In genomic region chr2:153134237-153134636, GRCm38 (mm10) we compare ENCODE assay signal across 11 mouse cellular contexts. TPM values are rescaled to one million over a fixed set of nuclear protein-coding genes. Genes with fewer than 3 reads are reported as not detected.
DNase-seq lines count a peak whose midpoint lies in the region; ATAC-seq and TF ChIP-seq lines count a peak whose summit lies in the region.
"Had no signal": no experiment of that assay in that cellular context is flagged by ENCODE, and none has a peak within 500 bp of the region (broad histone marks: within the 10 kb centered on the region; RNA-seq: fewer than 3 reads in every experiment).

No protein-coding gene starts in this region.

- H3K4me2 ChIP-seq in heart, embryonic 15.5 days = no peak overlapping the region
- H3K4me2 ChIP-seq in lung, embryonic 14.5 days = no peak overlapping the region
- H3K4me2 ChIP-seq: midbrain, embryonic 12.5 days had no signal

- no peaks in the 10 kb centered on the region for H3K27me3 ChIP-seq in heart, embryonic 15.5 days
- H3K27me3 ChIP-seq in lung, embryonic 14.5 days (ENCODE audit: insufficient read depth, low read length) = no peaks in the 10 kb centered on the region

- TF ChIP-seq CTCF in lung, embryonic 14.5 days (IDR thresholded peaks at IDR 0.05; ENCODE audit: low read depth) = peak; percentile 52

- 36% methylated on average over 5 of the region's 5 CpGs for WGBS in heart, embryonic 15.5 days
- WGBS in lung, embryonic 14.5 days = 31% methylated on average over 5 of the region's 5 CpGs

- no peak overlapping the region for H3K4me3 ChIP-seq in heart, embryonic 15.5 days
- H3K4me3 ChIP-seq in lung, embryonic 14.5 days (ENCODE audit: low read depth, low read length) = no peak overlapping the region
- H3K4me3 ChIP-seq: midbrain, embryonic 12.5 days had no signal

- no peaks in the 10 kb centered on the region for H3K36me3 ChIP-seq in heart, embryonic 15.5 days
- no peaks in the 10 kb centered on the region for H3K36me3 ChIP-seq in lung, embryonic 14.5 days (ENCODE audit: insufficient read depth)
- H3K36me3 ChIP-seq: midbrain, embryonic 12.5 days had no signal

- intact Hi-C loops in heart, postnatal 14 days (cut with DNase I) = no loop called here

- H3K9me3 ChIP-seq in heart, embryonic 15.5 days (replicated peaks) = no peaks in the 10 kb centered on the region
- no peaks in the 10 kb centered on the region for H3K9me3 ChIP-seq in lung, embryonic 14.5 days (ENCODE audit: low read depth, low read length)
- H3K9me3 ChIP-seq: midbrain, embryonic 12.5 days had no signal

- no peak for DNase-seq in heart, postnatal 14 days
- DNase-seq in lung, embryonic 14.5 days = peak; percentile 48
- DNase-seq in lung, postnatal 25 days (ENCODE audit: low spot score) = no peak
- DNase-seq in embryo, embryonic 10.5 days (ENCODE audit: low spot score) = peak; percentile 19
- DNase-seq in mesoderm, embryonic 11.5 days (ENCODE audit: low read depth, low spot score) = peak; percentile 12
- DNase-seq in spleen, adult 18-20 months = no peak
- DNase-seq in adipocyte (ENCODE audit: low spot score) = no peak
- DNase-seq: adrenal gland, postnatal 10 days; cerebellum, postnatal 25 days had no signal

- no peak overlapping the region for H3K9ac ChIP-seq in heart, embryonic 15.5 days
- no peak overlapping the region for H3K9ac ChIP-seq in lung, embryonic 14.5 days
- H3K9ac ChIP-seq: midbrain, embryonic 12.5 days had no signal

- peaks cover 13% of the 10 kb centered on the region for H3K4me1 ChIP-seq in heart, embryonic 15.5 days (replicated peaks)
- H3K4me1 ChIP-seq in lung, embryonic 14.5 days (ENCODE audit: insufficient read depth) = no peaks in the 10 kb centered on the region
- H3K4me1 ChIP-seq: midbrain, embryonic 12.5 days had no signal

- 0 out of 2 replicates have a peak, but pooled peaks have one; percentile 33 for ATAC-seq in heart, embryonic 15.5 days (replicated peaks; ENCODE audit: insufficient number of reproducible peaks, insufficient read depth, low FRiP score, low read depth)
- ATAC-seq in lung, embryonic 14.5 days (ENCODE audit: insufficient read depth) = no peak

- H3K27ac ChIP-seq in heart, embryonic 15.5 days = no peak overlapping the region
- H3K27ac ChIP-seq in lung, embryonic 14.5 days (ENCODE audit: low read depth) = no peak overlapping the region
- H3K27ac ChIP-seq: midbrain, embryonic 12.5 days had no signal

RNA-seq across cellular contexts. Expression of gene Hck, which starts 26.0 kb away (rescaled TPM):
- polyA plus RNA-seq in heart, embryonic 15.5 days (2015; fragmentation: Nextera tagmentation; extraction: Ambion mirVana) = 1.9 and 3.9 TPM in 2 replicates
- total RNA-seq in heart, postnatal 14 days (2021) = 1 to 10 TPM in 1 of 2 experiments, under 1 TPM in 1; 0.73 to 1.1 TPM
- 2.6 and 3.7 TPM in 2 replicates for polyA plus RNA-seq in lung, embryonic 14.5 days (2014; fragmentation: Nextera tagmentation; extraction: Ambion mirVana)

RNA-seq across cellular contexts. Expression of gene Tm9sf4, which starts 26.9 kb away (rescaled TPM):
- 54.6 and 62.4 TPM in 2 replicates for polyA plus RNA-seq in heart, embryonic 15.5 days (2015; fragmentation: Nextera tagmentation; extraction: Ambion mirVana)
- 10 to 100 TPM; 51.4 to 57.0 TPM for total RNA-seq in heart, postnatal 14 days (2021)
- 90.2 and 90.9 TPM in 2 replicates for polyA plus RNA-seq in lung, embryonic 14.5 days (2014; fragmentation: Nextera tagmentation; extraction: Ambion mirVana)

Comparison
In these comparisons a context has a peak if more than half of its experiments do, and no peak if none do; other contexts are left out.
1. DNase-seq: peak in lung, embryonic 14.5 days (single experiment), embryo, embryonic 10.5 days (single experiment) and mesoderm, embryonic 11.5 days (single experiment); none in heart, postnatal 14 days (0 of 2), lung, postnatal 25 days (single experiment), spleen, adult 18-20 months (0 of 2) and adipocyte (single experiment).